Mouse (Mus musculus) bone marrow, adult 2 months (tissue): ENCODE measurements around the gene Stt3b.

Experiments used
- CTCF ChIP-seq: fragments of 200-500 bp; IDR thresholded peaks from 2 replicates; pipeline ENCODE4 v1.5.1; 2011; ENCODE audit warnings: low read length, control low read depth; ENCODE audit not compliant: control insufficient read depth, insufficient read depth
- POLR2A ChIP-seq: fragments of 200-500 bp; IDR thresholded peaks from 2 replicates; pipeline ENCODE4 v1.6.1; 2011; ENCODE audit warnings: low read depth, mild to moderate bottlenecking, control low read depth, low read length, borderline replicate concordance; ENCODE audit not compliant: control insufficient read depth

DNA sequence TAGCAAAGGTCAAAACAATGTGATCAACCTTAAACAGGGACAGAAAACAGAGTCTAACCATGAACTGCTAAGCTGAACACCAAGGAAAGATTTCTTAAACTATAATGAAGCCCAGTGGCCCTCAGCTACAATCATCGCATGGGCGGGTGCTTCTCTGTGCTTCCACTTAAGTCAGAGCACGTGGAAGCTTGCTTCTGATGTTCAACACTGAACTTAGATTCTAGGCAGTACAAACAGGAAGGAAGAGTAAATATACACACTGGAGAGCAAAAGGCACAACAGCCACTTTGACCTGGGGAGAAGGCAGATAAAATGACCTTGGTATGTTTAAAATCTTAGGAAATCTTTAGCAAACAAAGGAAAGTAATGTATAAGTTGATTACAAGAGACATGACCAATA lies 38.7 kb downstream of the Stt3b start:
- no peak for TF ChIP-seq CTCF
- TF ChIP-seq POLR2A = no peak
